Mouse (Mus musculus): Measurements from ENCODE around the gene Mical3.

The Mical3 gene

GRCm38 (mm10) chr6:121130773-121131172 is at the start of gene Mical3:
TSS of gene Mical3 (minus strand) at chr6:121130999.
- peak; percentile 36 to 43 for DNase-seq (ENCODE audit: low spot score in 2 of 2)

GRCm38 (mm10) chr6:121179846-121180245 is 49.0 kb upstream of the Mical3 start:
- no peak for DNase-seq (ENCODE audit: low spot score in 2 of 2)

- DNase-seq (ENCODE audit: low spot score in 2 of 2) = peak in 1 of 2 experiments; percentile 55
These were observed 48.0 kb upstream of the Mical3 start for GRCm38 (mm10) chr6:121178700-121179358.

GRCm38 (mm10) chr6:121177118-121177708 is 46.4 kb upstream of the Mical3 start:
- DNase-seq (ENCODE audit: low spot score in 2 of 2) = no peak

- no peak for DNase-seq (ENCODE audit: low spot score in 2 of 2)
These were observed 45.9 kb upstream of the Mical3 start for GRCm38 (mm10) chr6:121176731-121177098.

GRCm38 (mm10) chr6:121176011-121176730 is 45.4 kb upstream of the Mical3 start:
- DNase-seq (ENCODE audit: low spot score in 2 of 2) = no peak

- DNase-seq (ENCODE audit: low spot score in 2 of 2) = no peak
These were observed 44.0 kb upstream of the Mical3 start for GRCm38 (mm10) chr6:121174761-121175160.

GRCm38 (mm10) chr6:121173471-121173870 is 42.7 kb upstream of the Mical3 start:
- DNase-seq (ENCODE audit: low spot score in 2 of 2) = no peak

GRCm38 (mm10) chr6:121171102-121171501 is 40.3 kb upstream of the Mical3 start:
- no peak for DNase-seq (ENCODE audit: low spot score in 2 of 2)

- no peak for DNase-seq (ENCODE audit: low spot score in 2 of 2)
These were observed 36.7 kb upstream of the Mical3 start for GRCm38 (mm10) chr6:121167381-121167975.

GRCm38 (mm10) chr6:121166098-121166552 is 35.3 kb upstream of the Mical3 start:
- no peak for DNase-seq (ENCODE audit: low spot score in 2 of 2)

- no peak for DNase-seq (ENCODE audit: low spot score in 2 of 2)
These were observed 31.8 kb upstream of the Mical3 start for GRCm38 (mm10) chr6:121162616-121163015.

- no peak for DNase-seq (ENCODE audit: low spot score in 2 of 2)
These were observed 29.3 kb upstream of the Mical3 start for GRCm38 (mm10) chr6:121160126-121160525.

- no peak for DNase-seq (ENCODE audit: low spot score in 2 of 2)
These were observed 28.8 kb upstream of the Mical3 start for GRCm38 (mm10) chr6:121159616-121160015.

- DNase-seq (ENCODE audit: low spot score in 2 of 2) = no peak
These were observed 25.2 kb upstream of the Mical3 start for GRCm38 (mm10) chr6:121156030-121156429.

GRCm38 (mm10) chr6:121154451-121155300 is 23.9 kb upstream of the Mical3 start:
- DNase-seq (ENCODE audit: low spot score in 2 of 2) = no peak

- DNase-seq (ENCODE audit: low spot score in 2 of 2) = no peak
These were observed 22.4 kb upstream of the Mical3 start for GRCm38 (mm10) chr6:121153177-121153576.

- no peak for DNase-seq (ENCODE audit: low spot score in 2 of 2)
These were observed 20.9 kb upstream of the Mical3 start for GRCm38 (mm10) chr6:121151732-121152131.

GRCm38 (mm10) chr6:121150126-121150525 is 19.3 kb upstream of the Mical3 start:
- DNase-seq (ENCODE audit: low spot score in 2 of 2) = no peak

GRCm38 (mm10) chr6:121149420-121149819 is 18.6 kb upstream of the Mical3 start:
- DNase-seq (ENCODE audit: low spot score in 2 of 2) = no peak

GRCm38 (mm10) chr6:121148360-121148759 is 17.6 kb upstream of the Mical3 start:
- DNase-seq (ENCODE audit: low spot score in 2 of 2) = no peak

- DNase-seq (ENCODE audit: low spot score in 2 of 2) = no peak
These were observed 16.0 kb upstream of the Mical3 start for GRCm38 (mm10) chr6:121146798-121147197.
